Mouse (Mus musculus) thymus, adult 2 months (tissue): ENCODE results near the gene Cyp3a16.

ENCODE experiments used
- CTCF ChIP-seq: fragments of 200-500 bp; IDR thresholded peaks from 2 replicates; pipeline ENCODE4 v1.5.1; 2012; ENCODE audit warnings: mild to moderate bottlenecking, control low read depth, low read length, moderate library complexity, borderline replicate concordance; ENCODE audit not compliant: control insufficient read depth, poor library complexity, insufficient read depth; ENCODE audit errors: extremely low read depth
- POLR2A ChIP-seq: fragments of 200-500 bp; IDR thresholded peaks from 2 replicates; pipeline ENCODE4 v1.6.1; 2012; ENCODE audit warnings: mild to moderate bottlenecking, low read length, control low read depth, moderate library complexity; ENCODE audit not compliant: control insufficient read depth, poor library complexity, insufficient read depth; ENCODE audit errors: extremely low read depth

GRCm38 (mm10) chr5:145464304-145465088 is 5.0 kb downstream of the Cyp3a16 start:
- no peak for TF ChIP-seq CTCF
- no peak for TF ChIP-seq POLR2A
